Mouse (Mus musculus): ENCODE measurements around the gene Dagla. TPM values are rescaled to one million over a fixed set of nuclear protein-coding genes. Genes with fewer than 3 reads are reported as not detected.

Gene Dagla
- polyA plus RNA-seq, 1 experiment from 2014 or later, result 1.2 TPM

DNA sequence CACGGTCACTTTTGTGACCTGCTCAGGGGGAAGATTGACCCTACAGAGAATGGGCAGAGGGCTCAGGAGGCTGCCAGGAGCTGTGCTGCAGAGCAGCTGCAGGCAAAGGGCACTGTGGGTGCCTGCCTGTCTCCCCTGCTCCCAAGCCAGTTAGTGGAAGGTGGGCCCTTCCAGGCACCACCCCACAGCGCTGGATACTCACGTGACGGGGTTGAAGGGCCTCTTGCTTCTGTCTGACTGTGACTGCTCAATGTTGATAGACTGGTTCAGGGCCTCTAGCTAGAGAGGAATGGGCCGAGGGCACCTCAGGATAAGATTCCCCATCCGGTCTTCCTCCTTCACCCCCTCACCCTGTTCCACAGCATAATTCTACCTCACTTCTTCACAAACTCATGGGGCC lies 85.1 kb downstream of the Dagla start:
- Histone ChIP-seq H3K27ac (peak overlapping the region; percentile 57), H3K9me3 (no peaks in the 10 kb centered on the region)
- WGBS, result 68% methylated on average over 6 of the region's 6 CpGs

DNA sequence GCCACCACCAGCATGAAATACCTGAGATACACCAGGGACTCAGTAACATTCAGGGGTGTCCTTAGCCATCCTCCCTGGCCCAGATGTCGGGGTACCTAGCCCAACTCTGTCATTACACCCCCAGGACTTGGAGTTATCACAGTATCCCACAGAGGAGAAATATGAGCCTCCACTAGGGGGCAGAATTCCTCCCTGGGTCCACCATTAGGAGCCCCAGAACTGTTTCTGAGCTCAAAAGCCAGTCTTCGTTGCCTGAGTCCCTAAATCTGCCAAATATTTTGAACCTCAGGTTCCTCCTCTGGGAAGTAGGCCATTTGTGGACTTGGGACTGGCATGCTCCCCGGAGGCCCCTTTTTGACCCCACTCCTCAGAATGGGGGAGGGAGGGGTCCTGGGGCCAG lies 85.6 kb downstream of the Dagla start:
- no peaks in the 10 kb centered on the region for H3K27me3 ChIP-seq (ENCODE audit: insufficient read depth, poor library complexity, severe bottlenecking)
- 53% methylated on average over 3 of the region's 3 CpGs for WGBS
- H3K27ac ChIP-seq, result peak overlapping the region; percentile 57
- H3K36me3 ChIP-seq, result peaks cover 46% of the 10 kb centered on the region
- H3K9me3 ChIP-seq, result no peaks in the 10 kb centered on the region
- H3K4me3 ChIP-seq, result no peak overlapping the region
- H3K4me1 ChIP-seq, result peaks cover 35% of the 10 kb centered on the region
- no peak for DNase-seq (ENCODE audit: low spot score)

More for the DNA sequence above, 85.1 kb downstream of the Dagla start:
- DNase-seq (ENCODE audit: low spot score), result no peak
- no peaks in the 10 kb centered on the region for H3K27me3 ChIP-seq (ENCODE audit: insufficient read depth, poor library complexity, severe bottlenecking)
- peaks cover 40% of the 10 kb centered on the region for H3K4me1 ChIP-seq
- H3K36me3 ChIP-seq, result peaks cover 46% of the 10 kb centered on the region
- H3K4me3 ChIP-seq, result no peak overlapping the region

- WGBS, result 75% methylated on average over 8 of the region's 8 CpGs
- no peak for DNase-seq (ENCODE audit: low spot score)
- peaks cover 72% of the 10 kb centered on the region for H3K36me3 ChIP-seq
These were observed 88.6 kb downstream of the Dagla start for GRCm38 (mm10) chr19:10216101-10216500.

GRCm38 (mm10) chr19:10213796-10214471 lies 90.7 kb downstream of the Dagla start:
- 87% methylated on average over 10 of the region's 10 CpGs for WGBS

More at GRCm38 (mm10) chr19:10216101-10216500, 88.6 kb downstream of the Dagla start:
- H3K27ac ChIP-seq, result no peak overlapping the region
- H3K27me3 ChIP-seq (ENCODE audit: insufficient read depth, poor library complexity, severe bottlenecking), result no peaks in the 10 kb centered on the region
- no peaks in the 10 kb centered on the region for H3K9me3 ChIP-seq
- no peak overlapping the region for H3K4me3 ChIP-seq
- peaks cover 11% of the 10 kb centered on the region for H3K4me1 ChIP-seq

DNA sequence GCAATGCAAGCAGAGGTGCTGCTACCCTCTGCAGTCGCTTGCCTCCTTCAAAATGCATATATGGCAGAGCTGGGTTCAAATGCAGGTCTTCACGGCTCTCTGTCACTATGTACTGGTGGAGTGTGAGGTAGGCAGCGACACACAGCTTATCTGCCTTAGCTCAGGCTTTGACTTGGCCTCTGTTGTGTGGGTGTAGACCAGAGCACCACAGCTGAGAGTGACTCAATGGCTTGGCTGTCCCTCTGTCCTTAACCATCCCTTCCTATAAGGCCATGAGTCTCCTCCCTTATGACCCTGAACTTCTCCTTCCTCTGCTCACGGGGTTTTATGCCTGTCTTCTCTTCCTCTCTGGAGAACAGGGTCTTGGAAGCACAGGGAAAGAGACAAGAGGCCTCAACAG lies 93.8 kb downstream of the Dagla start:
- peaks cover 92% of the 10 kb centered on the region for H3K36me3 ChIP-seq
- WGBS, result 78% methylated on average over 4 of the region's 4 CpGs
- H3K4me1 ChIP-seq, result no peaks in the 10 kb centered on the region
- no peak overlapping the region for H3K27ac ChIP-seq
- H3K27me3 ChIP-seq (ENCODE audit: insufficient read depth, poor library complexity, severe bottlenecking), result no peaks in the 10 kb centered on the region
- H3K4me3 ChIP-seq, result no peak overlapping the region
- DNase-seq (ENCODE audit: low spot score), result no peak
- H3K9me3 ChIP-seq, result no peaks in the 10 kb centered on the region

More at GRCm38 (mm10) chr19:10213796-10214471, 90.7 kb downstream of the Dagla start:
- H3K36me3 ChIP-seq, result peaks cover 82% of the 10 kb centered on the region
- no peak for DNase-seq (ENCODE audit: low spot score)
- H3K27ac ChIP-seq, result no peak overlapping the region
- H3K4me3 ChIP-seq, result no peak overlapping the region
- no peaks in the 10 kb centered on the region for H3K27me3 ChIP-seq (ENCODE audit: insufficient read depth, poor library complexity, severe bottlenecking)
- H3K9me3 ChIP-seq, result no peaks in the 10 kb centered on the region
- no peaks in the 10 kb centered on the region for H3K4me1 ChIP-seq

GRCm38 (mm10) chr19:10208851-10209250 lies 95.8 kb downstream of the Dagla start:
- no peak for DNase-seq (ENCODE audit: low spot score)

GRCm38 (mm10) chr19:10205051-10205450 lies 99.6 kb downstream of the Dagla start:
- 75% methylated on average over 6 of the region's 6 CpGs for WGBS
- peaks cover 60% of the 10 kb centered on the region for H3K36me3 ChIP-seq

More at GRCm38 (mm10) chr19:10208851-10209250, 95.8 kb downstream of the Dagla start:
- Histone ChIP-seq H3K36me3 (peaks cover 79% of the 10 kb centered on the region), H3K9me3 (no peaks in the 10 kb centered on the region), H3K27ac (no peak overlapping the region), H3K4me1 (0 out of 2 replicates have a peak, but pooled peaks cover 8% of the 10 kb centered on the region), H3K4me3 (no peak overlapping the region), H3K27me3 (ENCODE audit: insufficient read depth, poor library complexity, severe bottlenecking) (no peaks in the 10 kb centered on the region)
- WGBS, result 76% methylated on average over 3 of the region's 3 CpGs

GRCm38 (mm10) chr19:10204616-10205001 lies 100.1 kb downstream of the Dagla start:
- no peak for DNase-seq (ENCODE audit: low spot score)
- Histone ChIP-seq H3K27me3 (ENCODE audit: insufficient read depth, poor library complexity, severe bottlenecking) (no peaks in the 10 kb centered on the region), H3K4me3 (peak overlapping the region; percentile 91), H3K36me3 (peaks cover 60% of the 10 kb centered on the region), H3K9me3 (no peaks in the 10 kb centered on the region), H3K27ac (peak overlapping the region; percentile 95), H3K4me1 (peaks cover 17% of the 10 kb centered on the region)
- 2% methylated on average over 5 of the region's 5 CpGs for WGBS

More at GRCm38 (mm10) chr19:10205051-10205450, 99.6 kb downstream of the Dagla start:
- Histone ChIP-seq H3K4me3 (peak overlapping the region; percentile 91), H3K9me3 (no peaks in the 10 kb centered on the region), H3K27ac (no peak overlapping the region; the same call in 1 of the 2 replicates), H3K27me3 (ENCODE audit: insufficient read depth, poor library complexity, severe bottlenecking) (no peaks in the 10 kb centered on the region), H3K4me1 (peaks cover 17% of the 10 kb centered on the region)
- no peak for DNase-seq (ENCODE audit: low spot score)

GRCm38 (mm10) chr19:10203848-10204615 lies 100.6 kb downstream of the Dagla start, which contains the start of the genes Tmem258 and Fen1:
TSS of gene Tmem258 (plus strand) at chr19:10204014.
TSS of gene Fen1 (minus strand) at chr19:10204169.
- Histone ChIP-seq H3K36me3 (peaks cover 60% of the 10 kb centered on the region), H3K9me3 (no peaks in the 10 kb centered on the region), H3K4me1 (peaks cover 17% of the 10 kb centered on the region), H3K4me3 (peak within 1 kb of the TSS; percentile 91), H3K27me3 (ENCODE audit: insufficient read depth, poor library complexity, severe bottlenecking) (no peaks in the 10 kb centered on the region), H3K27ac (peak within 1 kb of the TSS; percentile 95)
- peak; percentile 96 for DNase-seq (ENCODE audit: low spot score)
- WGBS, result under 1% methylated on average over 40 of the region's 40 CpGs

- peaks cover 58% of the 10 kb centered on the region for H3K36me3 ChIP-seq
- peak overlapping the region; percentile 91 for H3K4me3 ChIP-seq
- no peaks in the 10 kb centered on the region for H3K9me3 ChIP-seq
- 3% methylated on average over 23 of the region's 23 CpGs for WGBS
- peaks cover 17% of the 10 kb centered on the region for H3K4me1 ChIP-seq
- DNase-seq (ENCODE audit: low spot score), result no peak
- H3K27me3 ChIP-seq (ENCODE audit: insufficient read depth, poor library complexity, severe bottlenecking), result no peaks in the 10 kb centered on the region
- H3K27ac ChIP-seq, result peak overlapping the region; percentile 95
These were observed 101.4 kb downstream of the Dagla start for GRCm38 (mm10) chr19:10203146-10203847.

GRCm38 (mm10) chr19:10198723-10199122 lies 106.0 kb downstream of the Dagla start:
- no peak for DNase-seq (ENCODE audit: low spot score)
- H3K9me3 ChIP-seq, result no peaks in the 10 kb centered on the region
- H3K4me3 ChIP-seq, result no peak overlapping the region
- 28% methylated on average over 3 of the region's 3 CpGs for WGBS
- H3K27me3 ChIP-seq (ENCODE audit: insufficient read depth, poor library complexity, severe bottlenecking), result no peaks in the 10 kb centered on the region
- H3K4me1 ChIP-seq, result peaks cover 9% of the 10 kb centered on the region
- H3K36me3 ChIP-seq, result peaks cover 69% of the 10 kb centered on the region
- H3K27ac ChIP-seq, result no peak overlapping the region

- Histone ChIP-seq H3K36me3 (peaks cover 73% of the 10 kb centered on the region), H3K27ac (no peak overlapping the region), H3K4me1 (peaks cover 8% of the 10 kb centered on the region), H3K9me3 (no peaks in the 10 kb centered on the region), H3K27me3 (ENCODE audit: insufficient read depth, poor library complexity, severe bottlenecking) (no peaks in the 10 kb centered on the region), H3K4me3 (no peak overlapping the region)
- DNase-seq (ENCODE audit: low spot score), result no peak
- WGBS, result 70% methylated on average over 2 of the region's 2 CpGs
These were observed 106.4 kb downstream of the Dagla start for GRCm38 (mm10) chr19:10198286-10198685.
